ENCODE assay signal across 9 mouse cellular contexts in genomic region chr3:9067048-9067447, GRCm38 (mm10).
A peak's percentile ranks its signal among the peaks of the same experiment; 100 is the strongest.
DNase-seq lines count a peak whose midpoint lies in the region; ATAC-seq and TF ChIP-seq lines count a peak whose summit lies in the region.
"Had no signal": no experiment of that assay in that cellular context is flagged by ENCODE, and none has a peak within 500 bp of the region (broad histone marks: within the 10 kb centered on the region; RNA-seq: fewer than 3 reads in every experiment).

No protein-coding gene starts in this region.

- H3K9ac ChIP-seq in hindbrain, embryonic 16.5 days (ENCODE audit: low read depth, low read length): no peak overlapping the region
- H3K9ac ChIP-seq in midbrain, embryonic 12.5 days (replicated peaks): no peak overlapping the region
- H3K9ac ChIP-seq: limb, embryonic 15.5 days had no signal

- peak; percentile 76 for TF ChIP-seq CTCF in cerebellum, adult 2 months (IDR thresholded peaks at IDR 0.05; ENCODE audit: borderline replicate concordance, insufficient read depth, low read depth, low read length)
- TF ChIP-seq CTCF in left cerebral cortex, adult 2 months (IDR thresholded peaks at IDR 0.05): peak; percentile 91

- peak; percentile 80 for DNase-seq in R1 (ENCODE audit: low read depth, low spot score)
- DNase-seq in cerebellum, adult 2 months: peak; percentile 76 to 88
- DNase-seq in frontal cortex, postnatal 10 days (ENCODE audit: low spot score in 2 of 2): peak; percentile 32 to 78
- DNase-seq in left cerebral cortex, adult 2 months (ENCODE audit: extremely low spot score in 1 of 2, low spot score in 2 of 2): peak; percentile 78 to 91
- DNase-seq in right cerebral cortex, postnatal 36 days (ENCODE audit: low spot score in 2 of 2): peak; percentile 55 to 66
- DNase-seq in urinary bladder, postnatal 36 days (ENCODE audit: low spot score in 2 of 2): peak; percentile 69 to 82

- H3K36me3 ChIP-seq in hindbrain, embryonic 16.5 days (ENCODE audit: control insufficient read depth, insufficient read depth, low read length): no peaks in the 10 kb centered on the region
- no peaks in the 10 kb centered on the region for H3K36me3 ChIP-seq in midbrain, embryonic 12.5 days
- H3K36me3 ChIP-seq: limb, embryonic 15.5 days had no signal

- 0 out of 2 replicates have a peak, but pooled peaks have one; percentile 50 for ATAC-seq in hindbrain, embryonic 16.5 days
- peak; percentile 65 for ATAC-seq in midbrain, embryonic 12.5 days (ENCODE audit: low FRiP score, low read depth)

- H3K4me2 ChIP-seq in hindbrain, embryonic 16.5 days (ENCODE audit: low read length): no peak overlapping the region
- H3K4me2 ChIP-seq in midbrain, embryonic 12.5 days (replicated peaks): no peak overlapping the region
- H3K4me2 ChIP-seq: limb, embryonic 15.5 days had no signal

- H3K9me3 ChIP-seq in hindbrain, embryonic 16.5 days (ENCODE audit: control insufficient read depth, low read length): no peaks in the 10 kb centered on the region
- H3K9me3 ChIP-seq in midbrain, embryonic 12.5 days: no peaks in the 10 kb centered on the region
- H3K9me3 ChIP-seq: limb, embryonic 15.5 days had no signal

- TF ChIP-seq POLR2A in cerebellum, adult 2 months (IDR thresholded peaks at IDR 0.05; ENCODE audit: borderline replicate concordance, insufficient read depth, low read length): no peak

- no peak overlapping the region for H3K4me3 ChIP-seq in cerebellum, adult 2 months (replicated peaks; ENCODE audit: insufficient read depth, low read depth, low read length)
- H3K4me3 ChIP-seq in hindbrain, embryonic 16.5 days (ENCODE audit: low read length): no peak overlapping the region
- no peak overlapping the region for H3K4me3 ChIP-seq in left cerebral cortex, adult 2 months
- no peak overlapping the region for H3K4me3 ChIP-seq in midbrain, embryonic 12.5 days
- H3K4me3 ChIP-seq: limb, embryonic 15.5 days had no signal

- 5% methylated on average over 12 of the region's 12 CpGs for WGBS in cerebellum, adult 2 months
- 1% methylated on average over 12 of the region's 12 CpGs for WGBS in hindbrain, embryonic 16.5 days
- 3% methylated on average over 12 of the region's 12 CpGs for WGBS in midbrain, embryonic 12.5 days

- no peaks in the 10 kb centered on the region for H3K27me3 ChIP-seq in cerebellum, adult 2 months (ENCODE audit: control insufficient read depth, insufficient read depth, low read length)
- H3K27me3 ChIP-seq in hindbrain, embryonic 16.5 days (replicated peaks; ENCODE audit: control insufficient read depth, insufficient read depth, low read length): no peaks in the 10 kb centered on the region
- H3K27me3 ChIP-seq in midbrain, embryonic 12.5 days: 0 out of 2 replicates have a peak, but pooled peaks cover 3% of the 10 kb centered on the region
- H3K27me3 ChIP-seq: limb, embryonic 15.5 days had no signal

- intact Hi-C loops in left cerebral cortex, adult 2 months (cut with DNase I): loop anchor here (1.0 to 2.0 kb wide), 4 partner anchors 28 to 472 kb away; no protein-coding TSS in a partner anchor

- H3K4me1 ChIP-seq in cerebellum, adult 2 months (ENCODE audit: control insufficient read depth, insufficient read depth, low read length): no peaks in the 10 kb centered on the region
- no peaks in the 10 kb centered on the region for H3K4me1 ChIP-seq in hindbrain, embryonic 16.5 days (ENCODE audit: control insufficient read depth, insufficient read depth, low read depth, low read length)
- H3K4me1 ChIP-seq in midbrain, embryonic 12.5 days: no peaks in the 10 kb centered on the region

- H3K27ac ChIP-seq in cerebellum, adult 2 months (ENCODE audit: insufficient read depth, low read length): no peak overlapping the region
- H3K27ac ChIP-seq in hindbrain, embryonic 16.5 days (ENCODE audit: low read depth, low read length): no peak overlapping the region
- no peak overlapping the region for H3K27ac ChIP-seq in left cerebral cortex, adult 2 months
- H3K27ac ChIP-seq in midbrain, embryonic 12.5 days (replicated peaks): no peak overlapping the region
- H3K27ac ChIP-seq: limb, embryonic 15.5 days had no signal
